Mouse (Mus musculus) pancreas, adult 10 weeks (tissue): ENCODE results near the gene Fam53b. TPM values are rescaled to one million over a fixed set of nuclear protein-coding genes. Genes with fewer than 3 reads are reported as not detected.

Experiments
- polyA plus RNA-seq: library from polyadenylated mRNA; stranded (reverse); fragments of 350-450 nt; fragmentation: Illumina TruSeq; extraction: RNeasy Lipid Tissue Mini Kit (QIAGEN cat#74804); gene quantifications from one replicate; pipeline ENCODE4 v1.2.3, GENCODE M21; 2015; ENCODE audit warnings: low read depth, low replicate concordance; ENCODE audit not compliant: insufficient read depth

The Fam53b gene
- 4.8 TPM for polyA plus RNA-seq

GRCm38 (mm10) chr7:132813416-132814088, at the start of gene Fam53b:
Gene Fam53b, minus strand, starts transcription at chr7:132813886.

GRCm38 (mm10) chr7:132859042-132859958, 45.6 kb upstream of the Fam53b start, which contains the start of gene Abraxas2:
Gene Abraxas2, plus strand, starts transcription at chr7:132859225.

GRCm38 (mm10) chr7:132852173-132852844, 38.6 kb upstream of the Fam53b start, which contains the start of gene Eef1akmt2:
Gene Eef1akmt2, minus strand, starts transcription at chr7:132852673.

Other genes with a start within 250 kb of the Fam53b start
- gene Oat, start 237.5 kb downstream of the Fam53b start, polyA plus RNA-seq: 21.2 TPM
- gene Nkx1-2, start 214.2 kb downstream of the Fam53b start, polyA plus RNA-seq: not detected
- 1.8 TPM for gene Lhpp, start 203.2 kb downstream of the Fam53b start, polyA plus RNA-seq
- gene Eef1akmt2, start 38.8 kb upstream of the Fam53b start, polyA plus RNA-seq: 3.9 TPM
- 6.5 TPM for gene Abraxas2, start 45.3 kb upstream of the Fam53b start, polyA plus RNA-seq
- 6.7 TPM for gene Zranb1, start 117.3 kb upstream of the Fam53b start, polyA plus RNA-seq